8 mouse cellular contexts compared by ENCODE assay signal in genomic region chr8:84025863-84026262, GRCm38 (mm10). TPM values are rescaled to one million over a fixed set of nuclear protein-coding genes. Genes with fewer than 3 reads are reported as not detected.
DNase-seq lines count a peak whose midpoint lies in the region; ATAC-seq and TF ChIP-seq lines count a peak whose summit lies in the region.

No protein-coding gene starts in this region.

- ATAC-seq in inflammation-experienced regulatory T-cells, adult 6 months, result peak; percentile 48
- peak; percentile 59 for ATAC-seq in stomach, embryonic 16.5 days (ENCODE audit: insufficient read depth, low FRiP score)

- peak overlapping the region; percentile 66 for H3K4me3 ChIP-seq in heart, embryonic 10.5 days
- peak overlapping the region; percentile 70 to 74 for H3K4me3 ChIP-seq in ES-E14 (ENCODE audit: insufficient read depth in 1 of 2, low read depth in 1 of 2, low read length in 2 of 2, poor library complexity in 1 of 2, severe bottlenecking in 1 of 2)
- peak overlapping the region; percentile 4 for H3K4me3 ChIP-seq in embryonic fibroblast, embryonic 13.5 days (ENCODE audit: insufficient read depth, low read length)
- H3K4me3 ChIP-seq in stomach, embryonic 16.5 days (replicated peaks; ENCODE audit: low read length), result peak overlapping the region; percentile 50

- H3K27me3 ChIP-seq in heart, embryonic 10.5 days (ENCODE audit: insufficient read depth, poor library complexity, severe bottlenecking), result peaks cover 68% of the 10 kb centered on the region
- 0 out of 2 replicates have a peak, but pooled peaks cover 5% of the 10 kb centered on the region for H3K27me3 ChIP-seq in stomach, embryonic 16.5 days (ENCODE audit: control insufficient read depth, insufficient read depth, low read length)

- peak overlapping the region; percentile 44; the same call in 1 of the 2 replicates for H3K27ac ChIP-seq in heart, embryonic 10.5 days
- H3K27ac ChIP-seq in ES-E14 (ENCODE audit: insufficient read depth, low read depth, low read length, poor library complexity, severe bottlenecking), result no peak overlapping the region
- H3K27ac ChIP-seq in embryonic fibroblast, embryonic 13.5 days (ENCODE audit: insufficient read depth, low read length), result no peak overlapping the region
- no peak overlapping the region for H3K27ac ChIP-seq in stomach, embryonic 16.5 days (ENCODE audit: low read length)

- H3K36me3 ChIP-seq in heart, embryonic 10.5 days, result no peaks in the 10 kb centered on the region
- peaks cover 14% of the 10 kb centered on the region for H3K36me3 ChIP-seq in ES-E14 (ENCODE audit: control insufficient read depth, insufficient read depth, low read length, poor library complexity, severe bottlenecking)
- H3K36me3 ChIP-seq in stomach, embryonic 16.5 days (ENCODE audit: control insufficient read depth, insufficient read depth, low read length), result no peaks in the 10 kb centered on the region

- H3K9ac ChIP-seq in ES-E14 (ENCODE audit: insufficient read depth, low read depth, low read length, poor library complexity, severe bottlenecking), result peak overlapping the region; percentile 18; the same call in 1 of the 2 replicates
- H3K9ac ChIP-seq in stomach, embryonic 16.5 days (ENCODE audit: low read length), result peak overlapping the region; percentile 65

- H3K9me3 ChIP-seq in heart, embryonic 10.5 days, result no peaks in the 10 kb centered on the region
- no peaks in the 10 kb centered on the region for H3K9me3 ChIP-seq in ES-E14 (ENCODE audit: control insufficient read depth, insufficient read depth, low read depth, low read length)
- H3K9me3 ChIP-seq in stomach, embryonic 16.5 days (replicated peaks; ENCODE audit: control insufficient read depth, low read length), result no peaks in the 10 kb centered on the region

- H3K4me1 ChIP-seq in heart, embryonic 10.5 days, result peaks cover 50% of the 10 kb centered on the region
- H3K4me1 ChIP-seq in ES-E14 (ENCODE audit: control insufficient read depth in 2 of 2, insufficient read depth in 2 of 2, low read length in 2 of 2, poor library complexity in 1 of 2), result peaks cover 22 to 50% of the 10 kb centered on the region in 2 experiments
- H3K4me1 ChIP-seq in embryonic fibroblast, embryonic 13.5 days (ENCODE audit: control insufficient read depth, insufficient read depth, low read length), result peaks cover 17% of the 10 kb centered on the region
- peaks cover 31% of the 10 kb centered on the region for H3K4me1 ChIP-seq in stomach, embryonic 16.5 days (ENCODE audit: control insufficient read depth, insufficient read depth, low read length)

- peak overlapping the region; percentile 68 for H3K4me2 ChIP-seq in stomach, embryonic 16.5 days (ENCODE audit: low read depth, low read length)

- no peak for TF ChIP-seq POLR2A in embryonic fibroblast, embryonic 13.5 days (IDR thresholded peaks at IDR 0.05; ENCODE audit: low read depth, low read length)

- in situ Hi-C loops in ES-E14 (cut with MboI; ENCODE audit: low sequenced_read_pairs in 2 of 2, unreplicated experiment in 2 of 2), result no loop called here

- WGBS in heart, embryonic 10.5 days, result 2% methylated on average over 41 of the region's 41 CpGs
- WGBS in stomach, embryonic 16.5 days, result 2% methylated on average over 41 of the region's 41 CpGs

- DNase-seq in heart, embryonic 10.5 days (ENCODE audit: low spot score), result no peak
- DNase-seq in heart, adult 11 months, result no peak
- no peak for DNase-seq in ES-E14 (ENCODE audit: low read depth, low spot score)
- peak; percentile 72 for DNase-seq in mesoderm, embryonic 11.5 days (ENCODE audit: low read depth, low spot score)
- no peak for DNase-seq in spleen, adult 18-20 months

- no peak for TF ChIP-seq CTCF in embryonic fibroblast, embryonic 13.5 days (IDR thresholded peaks at IDR 0.05; ENCODE audit: borderline replicate concordance, insufficient read depth, low read length)

TF ChIP-seq in ES-E14, 5 proteins besides CTCF, POLR2A, EP300 and RAD21:
- no peak for TF ChIP-seq HCFC1 (IDR thresholded peaks at IDR 0.05; ENCODE audit: borderline replicate concordance, insufficient read depth, low read length)
- no peak for TF ChIP-seq CHD2 (IDR thresholded peaks at IDR 0.05; ENCODE audit: low read depth, low read length)
- TF ChIP-seq ZNF384 (IDR thresholded peaks at IDR 0.05; ENCODE audit: low read depth, low read length), result no peak
- peak; percentile 98 for TF ChIP-seq MAFK (IDR thresholded peaks at IDR 0.05; ENCODE audit: insufficient read depth, low read depth, low read length)
- no peak for TF ChIP-seq ZC3H11A (IDR thresholded peaks at IDR 0.05; ENCODE audit: borderline replicate concordance, low read depth, low read length)

RNA-seq across cellular contexts. Expression of gene Palm3, which starts 4.6 kb away (rescaled TPM):
- polyA plus RNA-seq in heart, embryonic 10.5 days (2016; fragmentation: Nextera tagmentation; extraction: Ambion mirVana), result 4.9 and 7.4 TPM in 2 replicates
- total RNA-seq in ES-E14 (2012; rRNA removed), result 25.5 and 29.0 TPM in 2 replicates
- 0.73 and 0.91 TPM in 2 replicates for polyA plus RNA-seq in embryonic fibroblast, embryonic 13.5 days (2011; ENCODE audit: insufficient read length, low read depth, missing spikeins)
- polyA plus RNA-seq in inflammation-experienced regulatory T-cells, adult 6 months (2017; shearing (Covaris generic)), result 1 to 10 TPM; 1.6 to 3.7 (median 2.8) TPM
- polyA plus RNA-seq in stomach, embryonic 16.5 days (2015; fragmentation: Nextera tagmentation; extraction: Ambion mirVana), result 4.1 and 4.9 TPM in 2 replicates

RNA-seq across cellular contexts. Expression of gene 2210011C24Rik, which starts 13.9 kb away (rescaled TPM):
- polyA plus RNA-seq in heart, embryonic 10.5 days (2016; fragmentation: Nextera tagmentation; extraction: Ambion mirVana), result 0.30 and 0.80 TPM in 2 replicates
- total RNA-seq in ES-E14 (2012; rRNA removed), result 4.6 and 9.1 TPM in 2 replicates
- polyA plus RNA-seq in embryonic fibroblast, embryonic 13.5 days (2011; ENCODE audit: insufficient read length, low read depth, missing spikeins), result not detected in 2 replicates
- 1 to 10 TPM in 2 of 3 experiments, not detected in 1; 1.2 to 2.5 TPM for polyA plus RNA-seq in inflammation-experienced regulatory T-cells, adult 6 months (2017; shearing (Covaris generic))
- polyA plus RNA-seq in stomach, embryonic 16.5 days (2015; fragmentation: Nextera tagmentation; extraction: Ambion mirVana), result 0.50 and 0.80 TPM in 2 replicates

RNA-seq across cellular contexts. Expression of gene Il27ra, which starts 16.5 kb away (rescaled TPM):
- 1.4 and 2.6 TPM in 2 replicates for polyA plus RNA-seq in heart, embryonic 10.5 days (2016; fragmentation: Nextera tagmentation; extraction: Ambion mirVana)
- total RNA-seq in ES-E14 (2012; rRNA removed), result 0.89 and 3.6 TPM in 2 replicates
- 1.1 and 1.5 TPM in 2 replicates for polyA plus RNA-seq in embryonic fibroblast, embryonic 13.5 days (2011; ENCODE audit: insufficient read length, low read depth, missing spikeins)
- polyA plus RNA-seq in inflammation-experienced regulatory T-cells, adult 6 months (2017; shearing (Covaris generic)), result 100 to 1,000 TPM; 188 to 350 (median 272) TPM
- polyA plus RNA-seq in stomach, embryonic 16.5 days (2015; fragmentation: Nextera tagmentation; extraction: Ambion mirVana), result 1.3 and 1.5 TPM in 2 replicates

RNA-seq across cellular contexts. Expression of gene Rln3, which starts 18.9 kb away (rescaled TPM):
- 0.67 TPM in 1 of 2 replicates, not detected in the other for polyA plus RNA-seq in heart, embryonic 10.5 days (2016; fragmentation: Nextera tagmentation; extraction: Ambion mirVana)
- 7.3 and 26.6 TPM in 2 replicates for total RNA-seq in ES-E14 (2012; rRNA removed)
- polyA plus RNA-seq in embryonic fibroblast, embryonic 13.5 days (2011; ENCODE audit: insufficient read length, low read depth, missing spikeins), result not detected in 2 replicates
- polyA plus RNA-seq in inflammation-experienced regulatory T-cells, adult 6 months (2017; shearing (Covaris generic)), result 10 to 100 TPM; 21.2 to 34.2 (median 31.9) TPM
- 0.22 TPM in 1 of 2 replicates, not detected in the other for polyA plus RNA-seq in stomach, embryonic 16.5 days (2015; fragmentation: Nextera tagmentation; extraction: Ambion mirVana)

RNA-seq across cellular contexts. Expression of gene 1700067K01Rik, which starts 24.6 kb away (rescaled TPM):
- polyA plus RNA-seq in heart, embryonic 10.5 days (2016; fragmentation: Nextera tagmentation; extraction: Ambion mirVana), result 0.27 and 0.95 TPM in 2 replicates
- total RNA-seq in ES-E14 (2012; rRNA removed), result 1.2 and 1.8 TPM in 2 replicates
- polyA plus RNA-seq in embryonic fibroblast, embryonic 13.5 days (2011; ENCODE audit: insufficient read length, low read depth, missing spikeins), result not detected in 2 replicates
- polyA plus RNA-seq in inflammation-experienced regulatory T-cells, adult 6 months (2017; shearing (Covaris generic)), result under 1 TPM in 2 of 3 experiments, not detected in 1; 0.51 to 0.70 TPM
- polyA plus RNA-seq in stomach, embryonic 16.5 days (2015; fragmentation: Nextera tagmentation; extraction: Ambion mirVana), result 0.58 and 0.71 TPM in 2 replicates

Comparison
In these comparisons a context has a peak if more than half of its experiments do, and no peak if none do; other contexts are left out.
1. H3K4me3 ChIP-seq: peak in every context shown above with its lines; median percentile 72 in ES-E14; 66 in heart, embryonic 10.5 days; 50 in stomach, embryonic 16.5 days; 4 in embryonic fibroblast, embryonic 13.5 days.
2. RNA of gene Il27ra, which starts 16.5 kb away (polyA plus RNA-seq): 188 to 350 TPM in inflammation-experienced regulatory T-cells, adult 6 months; 1.4 to 2.6 TPM in heart, embryonic 10.5 days, 1.3 to 1.5 TPM in stomach, embryonic 16.5 days and 1.1 to 1.5 TPM in embryonic fibroblast, embryonic 13.5 days; every median in the first group is over 10 times any median in the second.